ENCODE assay signal across 8 mouse cellular contexts in genomic region chr4:133083991-133084861, GRCm38 (mm10). TPM values are rescaled to one million over a fixed set of nuclear protein-coding genes. Genes with fewer than 3 reads are reported as not detected.
DNase-seq lines count a peak whose midpoint lies in the region; ATAC-seq and TF ChIP-seq lines count a peak whose summit lies in the region.

No protein-coding gene starts in this region.

- H3K36me3 ChIP-seq in C2C12 (ENCODE audit: control insufficient read depth, insufficient read depth) = no peaks in the 10 kb centered on the region
- peaks cover 16% of the 10 kb centered on the region for H3K36me3 ChIP-seq in embryonic facial prominence, embryonic 14.5 days (ENCODE audit: control insufficient read depth, insufficient read depth, low read length)
- 0 out of 2 replicates have a peak, but pooled peaks cover 1% of the 10 kb centered on the region for H3K36me3 ChIP-seq in heart, postnatal 0 days (replicated peaks; ENCODE audit: control insufficient read depth, insufficient read depth, low read length)
- peaks cover 8% of the 10 kb centered on the region; the same call in 1 of the 2 replicates for H3K36me3 ChIP-seq in midbrain, embryonic 13.5 days

- no peaks in the 10 kb centered on the region for H3K27me3 ChIP-seq in C2C12 (ENCODE audit: control insufficient read depth, insufficient read depth, insufficient read length)
- H3K27me3 ChIP-seq in embryonic facial prominence, embryonic 14.5 days (replicated peaks; ENCODE audit: control insufficient read depth, insufficient read depth, low read length) = no peaks in the 10 kb centered on the region
- H3K27me3 ChIP-seq in heart, postnatal 0 days (ENCODE audit: control insufficient read depth, insufficient read depth, low read length) = no peaks in the 10 kb centered on the region
- H3K27me3 ChIP-seq in midbrain, embryonic 13.5 days = no peaks in the 10 kb centered on the region

- no peak overlapping the region for H3K4me3 ChIP-seq in C2C12 (ENCODE audit: insufficient read depth, poor library complexity, severe bottlenecking)
- peak overlapping the region; percentile 37; the same call in 1 of the 2 replicates for H3K4me3 ChIP-seq in embryonic facial prominence, embryonic 14.5 days (ENCODE audit: low read depth, low read length)
- H3K4me3 ChIP-seq in heart, postnatal 0 days (ENCODE audit: low read depth, low read length) = peak overlapping the region; percentile 48
- no peak overlapping the region for H3K4me3 ChIP-seq in midbrain, embryonic 13.5 days (replicated peaks)

- H3K79me2 ChIP-seq in C2C12 (ENCODE audit: control insufficient read depth, insufficient read depth) = no peaks in the 10 kb centered on the region

- ATAC-seq in embryonic facial prominence, embryonic 14.5 days (ENCODE audit: low read depth) = peak; percentile 24
- ATAC-seq in heart, postnatal 0 days (ENCODE audit: insufficient read depth, low read depth) = peak; percentile 68
- no peak for ATAC-seq in midbrain, embryonic 13.5 days
- no peak for ATAC-seq in megakaryocyte-erythroid progenitor cell, adult 5-6 weeks (replicated peaks; ENCODE audit: low FRiP score, low TSS enrichment, poor library complexity, severe bottlenecking)
- no peak for ATAC-seq in monocyte, adult 5-6 weeks (replicated peaks; ENCODE audit: insufficient number of reproducible peaks, low FRiP score, low TSS enrichment, poor library complexity, severe bottlenecking)

- peak overlapping the region; percentile 61 for H3K27ac ChIP-seq in embryonic facial prominence, embryonic 14.5 days (replicated peaks; ENCODE audit: low read depth, low read length)
- peak overlapping the region; percentile 94 for H3K27ac ChIP-seq in heart, postnatal 0 days (ENCODE audit: low read depth)
- peak overlapping the region; percentile 85 for H3K27ac ChIP-seq in midbrain, embryonic 13.5 days

- no peak for TF ChIP-seq CTCF in C2C12 (IDR thresholded peaks at IDR 0.05; ENCODE audit: control insufficient read depth, insufficient read depth, insufficient read length)
- TF ChIP-seq CTCF in heart, postnatal 0 days (IDR thresholded peaks at IDR 0.05; ENCODE audit: low read depth) = no peak

- TF ChIP-seq EP300 in heart, postnatal 0 days (IDR thresholded peaks at IDR 0.05; ENCODE audit: low read depth) = peak; percentile 28; the same call in 1 of the 2 replicates

- H3K4me1 ChIP-seq in embryonic facial prominence, embryonic 14.5 days (ENCODE audit: control insufficient read depth, insufficient read depth, low read length) = peaks cover 32% of the 10 kb centered on the region
- peaks cover 38% of the 10 kb centered on the region for H3K4me1 ChIP-seq in heart, postnatal 0 days (ENCODE audit: control insufficient read depth, insufficient read depth)
- peaks cover 49% of the 10 kb centered on the region for H3K4me1 ChIP-seq in midbrain, embryonic 13.5 days (replicated peaks)

- peak overlapping the region; percentile 87 for H3K4me2 ChIP-seq in embryonic facial prominence, embryonic 14.5 days (ENCODE audit: low read depth, low read length)
- H3K4me2 ChIP-seq in heart, postnatal 0 days (ENCODE audit: low read depth, low read length) = peak overlapping the region; percentile 79
- peak overlapping the region; percentile 82 for H3K4me2 ChIP-seq in midbrain, embryonic 13.5 days (replicated peaks)

- H3ac ChIP-seq in C2C12 (ENCODE audit: control insufficient read depth, insufficient read length, low read depth) = no peak overlapping the region

- H3K9me3 ChIP-seq in embryonic facial prominence, embryonic 14.5 days (ENCODE audit: control insufficient read depth, low read length) = no peaks in the 10 kb centered on the region
- H3K9me3 ChIP-seq in heart, postnatal 0 days (replicated peaks; ENCODE audit: control insufficient read depth, low read length) = no peaks in the 10 kb centered on the region
- no peaks in the 10 kb centered on the region for H3K9me3 ChIP-seq in midbrain, embryonic 13.5 days

- H3K9ac ChIP-seq in embryonic facial prominence, embryonic 14.5 days (ENCODE audit: low read depth, low read length) = peak overlapping the region; percentile 57
- peak overlapping the region; percentile 52 for H3K9ac ChIP-seq in heart, postnatal 0 days (replicated peaks; ENCODE audit: low read depth, low read length)
- peak overlapping the region; percentile 58 for H3K9ac ChIP-seq in midbrain, embryonic 13.5 days (replicated peaks)

- DNase-seq in MN1 (ENCODE audit: low spot score) = peak; percentile 74
- peak; percentile 65 for DNase-seq in embryonic facial prominence, embryonic 14.5 days (ENCODE audit: low spot score)
- DNase-seq in heart, postnatal 0 days (ENCODE audit: low spot score) = peak; percentile 89
- peak; percentile 90 for DNase-seq in kidney, postnatal 10 days

- no peaks in the 10 kb centered on the region for H3K79me3 ChIP-seq in C2C12 (ENCODE audit: low read depth)

- 11% methylated on average over 3 of the region's 3 CpGs for WGBS in embryonic facial prominence, embryonic 14.5 days
- 2% methylated on average over 3 of the region's 3 CpGs for WGBS in heart, postnatal 0 days
- 19% methylated on average over 3 of the region's 3 CpGs for WGBS in midbrain, embryonic 13.5 days

TF ChIP-seq in C2C12, 6 proteins besides CTCF, POLR2A, EP300 and RAD21:
- TF ChIP-seq FOSL1 (IDR thresholded peaks at IDR 0.05; ENCODE audit: insufficient read depth, low read length, poor library complexity, severe bottlenecking) (no peak), USF1 (IDR thresholded peaks at IDR 0.05; ENCODE audit: low read depth) (peak; percentile 35)

RNA-seq across cellular contexts. Expression of gene Wasf2, which starts 46.1 kb away (rescaled TPM):
- 52.1 TPM for polyA plus RNA-seq in C2C12 (2012; fragmentation: generic; extraction: Trizol)
- 83.4 and 92.4 TPM in 2 replicates for polyA plus RNA-seq in embryonic facial prominence, embryonic 14.5 days (2014; fragmentation: Nextera tagmentation; extraction: Ambion mirVana)
- total RNA-seq in heart, postnatal 0 days (2014; rRNA removed; ENCODE audit: low replicate concordance) = 54.5 and 119 TPM in 2 replicates
- polyA plus RNA-seq in heart, postnatal 0 days (2015; fragmentation: Nextera tagmentation; extraction: Ambion mirVana) = 55.4 and 62.4 TPM in 2 replicates
- 28.8 and 34.2 TPM in 2 replicates for polyA plus RNA-seq in midbrain, embryonic 13.5 days (2015; fragmentation: Nextera tagmentation; extraction: Ambion mirVana)
- total RNA-seq in megakaryocyte-erythroid progenitor cell, adult 5-6 weeks (2014; fragmentation: Nextera tagmentation) = 66.5 and 75.9 TPM in 2 replicates
- 16.7 and 27.7 TPM in 2 replicates for total RNA-seq in megakaryocyte-erythroid progenitor cell, adult 5-6 weeks (2017)
- total RNA-seq in monocyte, adult 5-6 weeks (2017) = 66.9 to 107 TPM (median 85.9 TPM) in 3 replicates

Comparison
In these comparisons a context has a peak if more than half of its experiments do, and no peak if none do; other contexts are left out.
1. H3K4me3 ChIP-seq: peak in embryonic facial prominence, embryonic 14.5 days (single experiment) and heart, postnatal 0 days (single experiment); none in C2C12 (single experiment) and midbrain, embryonic 13.5 days (single experiment).
2. ATAC-seq: peak in embryonic facial prominence, embryonic 14.5 days (single experiment) and heart, postnatal 0 days (single experiment); none in midbrain, embryonic 13.5 days (single experiment), megakaryocyte-erythroid progenitor cell, adult 5-6 weeks (single experiment) and monocyte, adult 5-6 weeks (single experiment).
3. Peak in every context shown above with its lines, with median percentiles within 50 percentile points of each other: DNase-seq, H3K27ac ChIP-seq, H3K4me2 ChIP-seq and H3K9ac ChIP-seq.